Mouse (Mus musculus) embryonic fibroblast, embryonic 13.5 days (primary cell): Measurements from ENCODE around the gene Pla2g15.

Experiments
- CTCF ChIP-seq: IDR thresholded peaks from 2 replicates; pipeline ENCODE4 v1.5.1; 2011; ENCODE audit warnings: mild to moderate bottlenecking, control low read depth, low read length, moderate library complexity, borderline replicate concordance; ENCODE audit not compliant: insufficient read depth
- POLR2A ChIP-seq: IDR thresholded peaks from 2 replicates; pipeline ENCODE4 v1.6.1; 2011; ENCODE audit warnings: low read depth, mild to moderate bottlenecking, control low read depth, low read length, moderate library complexity

DNA sequence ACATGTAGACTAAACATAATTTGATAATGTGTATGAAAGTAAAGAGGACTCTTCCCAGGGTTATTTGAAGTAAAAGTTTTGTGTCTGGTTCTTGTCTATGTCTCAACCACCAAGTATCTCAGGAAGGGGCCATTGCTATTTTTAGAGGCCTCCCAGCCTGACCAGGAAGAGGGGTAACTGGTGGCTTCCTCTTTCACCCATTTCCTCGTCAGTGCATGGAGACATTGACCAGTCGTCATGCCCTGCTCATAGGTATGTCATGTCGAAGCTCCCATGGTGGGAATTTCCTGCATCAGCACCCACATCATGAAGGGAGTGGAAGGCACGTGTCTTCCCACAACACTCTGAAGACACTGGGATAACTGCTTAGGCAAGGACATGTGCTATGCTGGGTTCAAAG is 2.7 kb downstream of the Pla2g15 start:
- TF ChIP-seq CTCF (no peak), POLR2A (no peak)
